9 mouse cellular contexts compared by ENCODE assay signal in genomic region chr2:84883084-84883483, GRCm38 (mm10). TPM values are rescaled to one million over a fixed set of nuclear protein-coding genes. Genes with fewer than 3 reads are reported as not detected.
DNase-seq lines count a peak whose midpoint lies in the region; ATAC-seq and TF ChIP-seq lines count a peak whose summit lies in the region.
"Had no signal": no experiment of that assay in that cellular context is flagged by ENCODE, and none has a peak within 500 bp of the region (broad histone marks: within the 10 kb centered on the region; RNA-seq: fewer than 3 reads in every experiment).

No protein-coding gene starts in this region.

- peak overlapping the region; percentile 95; the same call in 1 of the 2 replicates for H3K27ac ChIP-seq in layer of hippocampus, adult 2 months
- no peak overlapping the region for H3K27ac ChIP-seq in forebrain, embryonic 11.5 days (ENCODE audit: low read depth, low read length)
- H3K27ac ChIP-seq in intestine, postnatal 0 days (ENCODE audit: low read depth, low read length) = no peak overlapping the region
- H3K27ac ChIP-seq in neural tube, embryonic 12.5 days = no peak overlapping the region

- ATAC-seq in forebrain, embryonic 11.5 days (replicated peaks; ENCODE audit: low FRiP score) = no peak
- ATAC-seq in intestine, postnatal 0 days = no peak
- ATAC-seq in neural tube, embryonic 12.5 days (ENCODE audit: low FRiP score, low read depth) = no peak
- ATAC-seq in inflammation-experienced regulatory T-cells, adult 6 months = no peak

- H3K4me3 ChIP-seq in layer of hippocampus, adult 2 months = peak overlapping the region; percentile 31; the same call in 1 of the 2 replicates
- H3K4me3 ChIP-seq in forebrain, embryonic 11.5 days (ENCODE audit: low read depth, low read length) = no peak overlapping the region
- 0 out of 2 replicates have a peak overlapping the region, but pooled peaks have one; percentile 0 for H3K4me3 ChIP-seq in intestine, postnatal 0 days (ENCODE audit: low read depth, low read length)
- H3K4me3 ChIP-seq in neural tube, embryonic 12.5 days = no peak overlapping the region; the same call in 1 of the 2 replicates

- H3K36me3 ChIP-seq in forebrain, embryonic 11.5 days (ENCODE audit: control insufficient read depth, insufficient read depth, low read length) = no peaks in the 10 kb centered on the region
- H3K36me3 ChIP-seq in intestine, postnatal 0 days (ENCODE audit: control insufficient read depth, insufficient read depth) = no peaks in the 10 kb centered on the region
- no peaks in the 10 kb centered on the region for H3K36me3 ChIP-seq in neural tube, embryonic 12.5 days

- no peak for TF ChIP-seq CTCF in layer of hippocampus, adult 2 months (conservative IDR thresholded peaks at IDR 0.05)
- no peak for TF ChIP-seq CTCF in intestine, postnatal 0 days (IDR thresholded peaks at IDR 0.05; ENCODE audit: low read depth)

- H3K9me3 ChIP-seq in forebrain, embryonic 11.5 days (ENCODE audit: control insufficient read depth, low read length) = no peaks in the 10 kb centered on the region
- H3K9me3 ChIP-seq in intestine, postnatal 0 days (ENCODE audit: control insufficient read depth) = no peaks in the 10 kb centered on the region
- no peaks in the 10 kb centered on the region for H3K9me3 ChIP-seq in neural tube, embryonic 12.5 days

- peaks cover 55% of the 10 kb centered on the region for H3K27me3 ChIP-seq in forebrain, embryonic 11.5 days (ENCODE audit: control insufficient read depth, insufficient read depth, low read length)
- peaks cover 57% of the 10 kb centered on the region for H3K27me3 ChIP-seq in intestine, postnatal 0 days (replicated peaks; ENCODE audit: control insufficient read depth, insufficient read depth, low read length)
- H3K27me3 ChIP-seq in neural tube, embryonic 12.5 days (replicated peaks) = peaks cover 81% of the 10 kb centered on the region

- H3K9ac ChIP-seq in forebrain, embryonic 11.5 days (ENCODE audit: low read length) = no peak overlapping the region
- no peak overlapping the region for H3K9ac ChIP-seq in intestine, postnatal 0 days (ENCODE audit: low read depth, low read length)
- no peak overlapping the region for H3K9ac ChIP-seq in neural tube, embryonic 12.5 days

- peak overlapping the region; percentile 15 for H3K4me2 ChIP-seq in forebrain, embryonic 11.5 days (ENCODE audit: low read depth, low read length, severe bottlenecking)
- H3K4me2 ChIP-seq in intestine, postnatal 0 days (replicated peaks; ENCODE audit: low read depth) = peak overlapping the region; percentile 44
- peak overlapping the region; percentile 49 for H3K4me2 ChIP-seq in neural tube, embryonic 12.5 days (replicated peaks)

- DNase-seq in layer of hippocampus, adult 2 months (ENCODE audit: low spot score in 2 of 2) = no peak
- DNase-seq in layer of hippocampus, adult 18-20 months (ENCODE audit: low spot score in 2 of 2) = no peak
- DNase-seq in forebrain, embryonic 11.5 days (ENCODE audit: low spot score) = peak; percentile 39
- DNase-seq in urinary bladder, postnatal 4 days (ENCODE audit: low spot score in 2 of 2) = no peak
- no peak for DNase-seq in spleen, postnatal 14 days (ENCODE audit: low spot score in 2 of 2)
- DNase-seq: cerebellum, postnatal 14 days had no signal

- H3K4me1 ChIP-seq in forebrain, embryonic 11.5 days (replicated peaks; ENCODE audit: control insufficient read depth, insufficient read depth, low read length) = peaks cover 12% of the 10 kb centered on the region; the same call in 1 of the 2 replicates
- H3K4me1 ChIP-seq in intestine, postnatal 0 days (replicated peaks; ENCODE audit: control insufficient read depth, insufficient read depth, low read length) = peaks cover 3% of the 10 kb centered on the region; the same call in 1 of the 2 replicates
- peaks cover 39% of the 10 kb centered on the region for H3K4me1 ChIP-seq in neural tube, embryonic 12.5 days

- WGBS in forebrain, embryonic 11.5 days = 7% methylated on average over 6 of the region's 6 CpGs
- WGBS in intestine, postnatal 0 days = 13% methylated on average over 6 of the region's 6 CpGs
- WGBS in neural tube, embryonic 12.5 days = 4% methylated on average over 6 of the region's 6 CpGs

RNA-seq across cellular contexts. Expression of gene Rtn4rl2, which starts 3.4 kb away (rescaled TPM):
- total RNA-seq in layer of hippocampus, adult 2 months (2021) = 10 to 100 TPM; 85.9 to 88.8 TPM
- 100 to 1,000 TPM; 103 to 104 TPM for total RNA-seq in layer of hippocampus, adult 18-20 months (2021)
- polyA plus RNA-seq in forebrain, embryonic 11.5 days (2014; fragmentation: Nextera tagmentation; extraction: Ambion mirVana) = 5.2 and 6.5 TPM in 2 replicates
- 0.98 and 1.0 TPM in 2 replicates for polyA plus RNA-seq in intestine, postnatal 0 days (2015; fragmentation: Nextera tagmentation; extraction: Ambion mirVana)
- polyA plus RNA-seq in neural tube, embryonic 12.5 days (2016; fragmentation: Nextera tagmentation; extraction: Ambion mirVana) = 9.5 and 14.7 TPM in 2 replicates
- not detected for polyA plus RNA-seq in inflammation-experienced regulatory T-cells, adult 6 months (2017; shearing (Covaris generic))

RNA-seq across cellular contexts. Expression of gene Slc43a1, which starts 44.4 kb away (rescaled TPM):
- total RNA-seq in layer of hippocampus, adult 2 months (2021) = under 1 TPM; 0.27 to 0.79 TPM
- under 1 TPM; 0.15 to 0.27 TPM for total RNA-seq in layer of hippocampus, adult 18-20 months (2021)
- 22.0 and 27.5 TPM in 2 replicates for polyA plus RNA-seq in forebrain, embryonic 11.5 days (2014; fragmentation: Nextera tagmentation; extraction: Ambion mirVana)
- 3.6 and 4.1 TPM in 2 replicates for polyA plus RNA-seq in intestine, postnatal 0 days (2015; fragmentation: Nextera tagmentation; extraction: Ambion mirVana)
- 8.4 and 10.2 TPM in 2 replicates for polyA plus RNA-seq in neural tube, embryonic 12.5 days (2016; fragmentation: Nextera tagmentation; extraction: Ambion mirVana)
- 1 to 10 TPM; 1.9 to 9.1 (median 5.9) TPM for polyA plus RNA-seq in inflammation-experienced regulatory T-cells, adult 6 months (2017; shearing (Covaris generic))

RNA-seq across cellular contexts. Expression of gene Slc43a3, which starts 53.3 kb away (rescaled TPM):
- total RNA-seq in layer of hippocampus, adult 2 months (2021) = under 1 TPM; 0.61 to 0.84 TPM
- total RNA-seq in layer of hippocampus, adult 18-20 months (2021) = under 1 TPM; 0.30 to 0.58 TPM
- 18.0 and 18.2 TPM in 2 replicates for polyA plus RNA-seq in forebrain, embryonic 11.5 days (2014; fragmentation: Nextera tagmentation; extraction: Ambion mirVana)
- polyA plus RNA-seq in intestine, postnatal 0 days (2015; fragmentation: Nextera tagmentation; extraction: Ambion mirVana) = 42.5 and 48.0 TPM in 2 replicates
- polyA plus RNA-seq in neural tube, embryonic 12.5 days (2016; fragmentation: Nextera tagmentation; extraction: Ambion mirVana) = 14.9 and 15.9 TPM in 2 replicates
- polyA plus RNA-seq in inflammation-experienced regulatory T-cells, adult 6 months (2017; shearing (Covaris generic)) = 10 to 100 TPM in 1 of 3 experiments, 1 to 10 TPM in 2; 8.8 to 23.4 (median 9.2) TPM

RNA-seq across cellular contexts. Expression of gene Timm10, which starts 56.3 kb away (rescaled TPM):
- total RNA-seq in layer of hippocampus, adult 2 months (2021) = 10 to 100 TPM; 48.7 to 57.5 TPM
- 10 to 100 TPM; 52.0 to 57.7 TPM for total RNA-seq in layer of hippocampus, adult 18-20 months (2021)
- polyA plus RNA-seq in forebrain, embryonic 11.5 days (2014; fragmentation: Nextera tagmentation; extraction: Ambion mirVana) = 43.0 and 43.4 TPM in 2 replicates
- 51.9 and 59.2 TPM in 2 replicates for polyA plus RNA-seq in intestine, postnatal 0 days (2015; fragmentation: Nextera tagmentation; extraction: Ambion mirVana)
- 37.6 and 39.4 TPM in 2 replicates for polyA plus RNA-seq in neural tube, embryonic 12.5 days (2016; fragmentation: Nextera tagmentation; extraction: Ambion mirVana)
- 10 to 100 TPM; 25.4 to 39.8 (median 38.8) TPM for polyA plus RNA-seq in inflammation-experienced regulatory T-cells, adult 6 months (2017; shearing (Covaris generic))

Comparison
In these comparisons a context has a peak if more than half of its experiments do, and no peak if none do; other contexts are left out.
1. H3K4me3 ChIP-seq: peak in layer of hippocampus, adult 2 months (single experiment) and intestine, postnatal 0 days (single experiment); none in forebrain, embryonic 11.5 days (single experiment) and neural tube, embryonic 12.5 days (single experiment).
2. Peak in every context shown above with its lines, with median percentiles within 50 percentile points of each other: H3K4me2 ChIP-seq.